Mouse (Mus musculus) spleen, adult 2 months (tissue): ENCODE measurements around the gene Nckap5.

ENCODE experiments used
- CTCF ChIP-seq: fragments of 200-500 bp; IDR thresholded peaks from 2 replicates; pipeline ENCODE4 v1.5.1; 2011; ENCODE audit warnings: mild to moderate bottlenecking, inconsistent platforms; ENCODE audit not compliant: insufficient read depth, insufficient read length, insufficient replicate concordance; ENCODE audit errors: extremely low read depth
- POLR2A ChIP-seq: fragments of 200-500 bp; IDR thresholded peaks from 2 replicates; pipeline ENCODE4 v1.6.1; 2011; ENCODE audit warnings: low read depth, low read length, inconsistent platforms

DNA sequence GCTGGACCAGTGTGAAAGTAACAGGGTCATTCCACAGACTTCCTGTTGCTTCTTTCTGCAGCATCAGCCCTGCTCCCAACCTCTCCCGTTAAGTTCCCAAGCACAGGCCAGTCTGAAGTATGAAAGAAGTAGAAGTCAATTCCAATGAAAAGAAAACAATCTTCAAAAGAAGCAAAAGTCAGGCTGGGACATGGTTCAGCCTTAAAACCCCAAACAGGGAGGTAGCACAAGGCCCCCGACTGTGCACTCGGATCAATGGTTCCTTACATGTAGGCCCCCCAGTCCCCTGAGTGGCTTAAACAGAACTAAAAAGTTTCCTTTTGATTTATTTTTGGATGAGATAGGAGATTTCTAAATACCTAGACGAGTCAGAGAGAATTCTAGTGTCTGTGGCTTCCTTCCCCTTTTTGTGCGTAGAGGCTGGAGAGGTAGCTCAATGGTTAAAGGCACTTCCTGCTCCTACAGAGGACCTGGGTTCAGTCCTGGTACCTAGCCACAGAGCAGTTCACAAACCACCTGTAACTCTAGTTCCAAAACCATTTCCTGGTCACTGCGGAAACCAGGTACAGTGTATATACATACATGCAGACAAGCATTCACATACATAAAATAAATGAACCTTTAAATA lies 260.9 kb downstream of the Nckap5 start:
- TF ChIP-seq CTCF (no peak), POLR2A (no peak)
